ENCODE assay signal across 21 mouse cellular contexts in the genomic region with DNA sequence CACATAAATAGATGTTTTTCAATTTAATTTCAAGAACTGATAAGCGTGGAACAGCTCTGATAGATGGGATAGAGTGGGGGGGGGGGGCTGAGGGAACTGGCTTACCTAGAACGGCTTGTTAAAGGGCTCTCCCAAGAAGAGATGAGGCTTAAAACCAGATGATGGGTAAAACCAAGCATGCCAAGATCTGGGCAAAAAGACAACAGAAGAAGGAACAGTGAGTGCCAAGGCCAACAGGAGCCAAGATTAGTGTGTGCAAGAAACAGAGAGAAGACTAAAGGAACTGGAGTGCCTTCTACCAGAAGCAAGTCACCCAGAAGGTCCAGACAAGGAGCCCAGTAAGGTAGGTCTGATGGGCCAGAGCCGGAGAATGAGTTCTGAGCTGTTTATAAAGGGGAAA. TPM values are rescaled to one million over a fixed set of nuclear protein-coding genes. Genes with fewer than 3 reads are reported as not detected.
"Had no signal": no experiment of that assay in that cellular context is flagged by ENCODE, and none has a peak within 500 bp of the region (broad histone marks: within the 10 kb centered on the region; RNA-seq: fewer than 3 reads in every experiment).

A gene (plus strand): TSS at position 301 of the 400 bp plus-strand sequence.

- H3K4me3 ChIP-seq: liver, embryonic 15.5 days; lung, embryonic 15.5 days; megakaryocyte, embryonic 14.5 days; midbrain, embryonic 12.5 days; neural tube, embryonic 12.5 days had no signal

- H3K27ac ChIP-seq: liver, embryonic 15.5 days; lung, embryonic 15.5 days; macrophage; midbrain, embryonic 12.5 days; neural tube, embryonic 12.5 days had no signal

- DNase-seq: liver, postnatal 0 days; lung, adult 2 months; lung, postnatal 14 days; lung, postnatal 36 days; midbrain, embryonic 14.5 days; right cerebral cortex, postnatal 14 days; spleen, adult 18-20 months; thymus, adult 2 months; thymus, postnatal 14 days; thymus, postnatal 4 days had no signal

- H3K9me3 ChIP-seq: liver, embryonic 15.5 days; lung, embryonic 15.5 days; megakaryocyte, embryonic 14.5 days; midbrain, embryonic 12.5 days; neural tube, embryonic 12.5 days had no signal

- ATAC-seq: liver, postnatal 0 days; lung, postnatal 0 days; midbrain, embryonic 16.5 days had no signal

- H3K36me3 ChIP-seq: liver, embryonic 15.5 days; lung, embryonic 15.5 days; midbrain, embryonic 12.5 days; neural tube, embryonic 12.5 days had no signal

- H3K4me1 ChIP-seq: liver, embryonic 15.5 days; lung, embryonic 15.5 days; midbrain, embryonic 12.5 days; neural tube, embryonic 12.5 days had no signal

- H3K27me3 ChIP-seq: liver, embryonic 15.5 days; lung, embryonic 15.5 days; megakaryocyte, embryonic 14.5 days; midbrain, embryonic 12.5 days; neural tube, embryonic 12.5 days had no signal

- H3K9ac ChIP-seq: liver, embryonic 15.5 days; liver, postnatal 0 days; lung, embryonic 15.5 days; midbrain, embryonic 12.5 days; neural tube, embryonic 12.5 days had no signal

- H3K4me2 ChIP-seq: liver, embryonic 15.5 days; lung, embryonic 15.5 days; midbrain, embryonic 12.5 days; neural tube, embryonic 12.5 days had no signal

RNA-seq across cellular contexts. Expression of the gene that starts here (rescaled TPM):
- total RNA-seq: megakaryocyte progenitor cell, adult 5-6 weeks; monocyte, adult 5-6 weeks; neutrophil, adult 5-6 weeks had no signal
- polyA plus RNA-seq: lung, embryonic 15.5 days; lung, postnatal 0 days; macrophage; midbrain, embryonic 12.5 days; midbrain, embryonic 14.5 days; neural tube, embryonic 12.5 days had no signal
